In the genomic region with DNA sequence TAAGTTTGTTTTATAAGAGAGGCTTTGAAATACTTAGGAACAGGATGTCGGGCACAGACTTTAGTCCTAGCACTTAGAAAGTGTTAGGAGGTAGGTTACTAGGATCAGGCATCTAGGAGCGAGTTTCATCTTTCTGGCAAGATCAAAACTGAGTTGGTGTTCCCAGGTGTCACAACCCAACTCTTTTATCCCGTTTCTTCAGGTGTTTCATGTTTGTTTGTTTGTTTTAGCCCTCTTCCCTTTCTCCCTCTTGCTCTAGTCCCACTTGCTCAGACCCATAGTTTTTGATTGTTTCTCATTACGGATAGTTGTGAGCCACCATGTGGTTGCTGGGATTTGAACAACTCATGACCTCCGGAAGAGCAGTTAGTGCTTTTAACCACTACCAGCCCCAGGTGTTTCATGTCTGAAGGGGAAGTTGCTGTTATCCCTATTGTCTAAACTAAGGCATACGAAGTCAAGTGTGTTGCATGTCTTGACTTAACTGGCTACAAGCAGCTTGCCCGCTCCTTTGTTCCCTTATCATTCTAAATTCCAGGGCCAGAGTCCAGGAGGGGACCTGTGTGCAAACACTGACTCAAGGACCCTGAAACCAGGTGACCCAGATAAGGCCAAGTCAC, we compare ENCODE assay signal across 8 mouse cellular contexts. TPM values are rescaled to one million over a fixed set of nuclear protein-coding genes. Genes with fewer than 3 reads are reported as not detected.
DNase-seq lines count a peak whose midpoint lies in the region; ATAC-seq and TF ChIP-seq lines count a peak whose summit lies in the region.

No protein-coding gene starts in this region.

- H3K4me1 ChIP-seq in neural tube, embryonic 11.5 days (ENCODE audit: control insufficient read depth, insufficient read depth, low read length) = no peaks in the 10 kb centered on the region; the same call in 1 of the 2 replicates
- peaks cover 17% of the 10 kb centered on the region for H3K4me1 ChIP-seq in forebrain, embryonic 10.5 days
- H3K4me1 ChIP-seq in liver, embryonic 13.5 days (replicated peaks) = peaks cover 37% of the 10 kb centered on the region
- peaks cover 2% of the 10 kb centered on the region; the same call in 1 of the 2 replicates for H3K4me1 ChIP-seq in olfactory bulb, adult 2 months (ENCODE audit: control insufficient read depth, insufficient read depth, low read length)

- TF ChIP-seq POLR2A in olfactory bulb, adult 2 months (IDR thresholded peaks at IDR 0.05; ENCODE audit: insufficient read depth, low read depth, low read length) = no peak

- no peak for TF ChIP-seq CTCF in olfactory bulb, adult 2 months (IDR thresholded peaks at IDR 0.05; ENCODE audit: insufficient read depth, low read depth, low read length)

- no peaks in the 10 kb centered on the region for H3K9me3 ChIP-seq in neural tube, embryonic 11.5 days (ENCODE audit: control insufficient read depth, low read length)
- no peaks in the 10 kb centered on the region for H3K9me3 ChIP-seq in forebrain, embryonic 10.5 days
- no peaks in the 10 kb centered on the region for H3K9me3 ChIP-seq in liver, embryonic 13.5 days (replicated peaks)

- no peaks in the 10 kb centered on the region for H3K27me3 ChIP-seq in neural tube, embryonic 11.5 days (ENCODE audit: control insufficient read depth, insufficient read depth, low read length)
- no peaks in the 10 kb centered on the region for H3K27me3 ChIP-seq in forebrain, embryonic 10.5 days (ENCODE audit: poor library complexity, severe bottlenecking)
- H3K27me3 ChIP-seq in liver, embryonic 13.5 days = peaks cover 4% of the 10 kb centered on the region; the same call in 1 of the 2 replicates

- peak overlapping the region; percentile 92 for H3K27ac ChIP-seq in neural tube, embryonic 11.5 days (ENCODE audit: low read depth, low read length)
- peak overlapping the region; percentile 94 for H3K27ac ChIP-seq in forebrain, embryonic 10.5 days
- peak overlapping the region; percentile 96 for H3K27ac ChIP-seq in liver, embryonic 13.5 days
- H3K27ac ChIP-seq in olfactory bulb, adult 2 months (ENCODE audit: insufficient read depth, low read depth, low read length) = peak overlapping the region; percentile 77; the same call in 1 of the 2 replicates

- peak overlapping the region; percentile 78 for H3K9ac ChIP-seq in neural tube, embryonic 11.5 days (ENCODE audit: low read length)
- peak overlapping the region; percentile 78 for H3K9ac ChIP-seq in liver, embryonic 13.5 days

- peak overlapping the region; percentile 72 for H3K4me2 ChIP-seq in neural tube, embryonic 11.5 days (ENCODE audit: low read depth)
- H3K4me2 ChIP-seq in liver, embryonic 13.5 days = peak overlapping the region; percentile 86

- peak overlapping the region; percentile 53 for H3K4me3 ChIP-seq in neural tube, embryonic 11.5 days (ENCODE audit: low read depth, low read length)
- peak overlapping the region; percentile 61 for H3K4me3 ChIP-seq in forebrain, embryonic 10.5 days
- H3K4me3 ChIP-seq in liver, embryonic 13.5 days (replicated peaks) = peak overlapping the region; percentile 70
- H3K4me3 ChIP-seq in olfactory bulb, adult 2 months (ENCODE audit: insufficient read depth, low read depth, low read length) = peak overlapping the region; percentile 65; the same call in 1 of the 2 replicates

- ATAC-seq in neural tube, embryonic 11.5 days (ENCODE audit: insufficient read depth, low FRiP score, low TSS enrichment) = no peak
- ATAC-seq in liver, embryonic 13.5 days (ENCODE audit: low read depth) = no peak

- DNase-seq in neural tube, embryonic 11.5 days (ENCODE audit: low spot score) = no peak
- no peak for DNase-seq in neural tube, embryonic 10.5 days (ENCODE audit: extremely low spot score, low spot score)
- DNase-seq in forebrain, embryonic 10.5 days (ENCODE audit: extremely low spot score, low spot score) = no peak
- DNase-seq in liver, embryonic 13.5 days = no peak
- no peak for DNase-seq in right cerebral cortex, adult 18-20 months
- DNase-seq in testis, postnatal 14 days (ENCODE audit: low spot score) = no peak
- no peak for DNase-seq in right cerebral cortex, postnatal 25 days

- 78% methylated on average over 7 of the region's 7 CpGs for WGBS in neural tube, embryonic 11.5 days
- WGBS in forebrain, embryonic 10.5 days = 80% methylated on average over 7 of the region's 7 CpGs
- WGBS in liver, embryonic 13.5 days (ENCODE audit: insufficient replicate concordance) = 56% methylated on average over 7 of the region's 7 CpGs
- WGBS in olfactory bulb, adult 2 months = 64% methylated on average over 7 of the region's 7 CpGs

- no peaks in the 10 kb centered on the region for H3K36me3 ChIP-seq in neural tube, embryonic 11.5 days (ENCODE audit: control insufficient read depth, insufficient read depth, low read length)
- no peaks in the 10 kb centered on the region for H3K36me3 ChIP-seq in forebrain, embryonic 10.5 days (replicated peaks)
- no peaks in the 10 kb centered on the region for H3K36me3 ChIP-seq in liver, embryonic 13.5 days

RNA-seq across cellular contexts. Expression of gene Ezr, which starts 46.1 kb away (rescaled TPM):
- polyA plus RNA-seq in neural tube, embryonic 11.5 days (2014; fragmentation: Nextera tagmentation; extraction: Ambion mirVana) = 63.4 and 74.3 TPM in 2 replicates
- polyA plus RNA-seq in forebrain, embryonic 10.5 days (2016; fragmentation: Nextera tagmentation; extraction: Ambion mirVana) = 103 and 116 TPM in 2 replicates
- polyA plus RNA-seq in liver, embryonic 13.5 days (2015; fragmentation: Nextera tagmentation; extraction: Ambion mirVana) = 55.6 and 63.1 TPM in 2 replicates
- 664 TPM in 1 of 2 replicates, not detected in the other for polyA plus RNA-seq in olfactory bulb, adult 2 months (2012; ENCODE audit: insufficient read depth, insufficient read length, low replicate concordance, missing spikeins)
